Mouse (Mus musculus) lung, embryonic 15.5 days (tissue): ENCODE data around the gene Hfe2. TPM values are rescaled to one million over a fixed set of nuclear protein-coding genes. Genes with fewer than 3 reads are reported as not detected.

Experiments used
- ATAC-seq: fragments of 200-750 bp; cut with Nextera tagmentation; 2 replicates; pipeline ENCODE4 v1.8.0; 2017; ENCODE audit warnings: moderate number of reproducible peaks, borderline replicate concordance; ENCODE audit not compliant: low FRiP score, low TSS enrichment; ENCODE audit errors: extremely low read depth
- H3K27ac ChIP-seq: fragments of 300-500 bp; sonication (generic); 2 replicates; pipeline ENCODE4 v1.5.1; 2015; ENCODE audit warnings: moderate library complexity, mild to moderate bottlenecking, inconsistent platforms
- H3K27me3 ChIP-seq: fragments of 300-500 bp; sonication (generic); 2 replicates; pipeline ENCODE4 v1.6.1; 2015; ENCODE audit warnings: inconsistent platforms
- H3K36me3 ChIP-seq: fragments of 300-500 bp; sonication (generic); 2 replicates; pipeline ENCODE4 v1.6.1; 2015; ENCODE audit warnings: inconsistent platforms
- H3K4me1 ChIP-seq: fragments of 300-500 bp; sonication (generic); 2 replicates; pipeline ENCODE4 v1.6.1; 2015; ENCODE audit warnings: inconsistent platforms
- H3K4me2 ChIP-seq: fragments of 300-500 bp; sonication (generic); 2 replicates; pipeline ENCODE4 v1.6.1; 2015; ENCODE audit warnings: inconsistent platforms, mild to moderate bottlenecking, moderate library complexity
- H3K4me3 ChIP-seq: fragments of 300-500 bp; sonication (generic); 2 replicates; pipeline ENCODE4 v1.5.1; 2015; ENCODE audit warnings: mild to moderate bottlenecking, inconsistent platforms
- H3K9ac ChIP-seq: fragments of 300-500 bp; sonication (generic); 2 replicates; pipeline ENCODE4 v1.6.1; 2015; ENCODE audit warnings: inconsistent platforms
- H3K9me3 ChIP-seq: fragments of 300-500 bp; sonication (generic); 2 replicates; pipeline ENCODE4 v1.6.1; 2016; ENCODE audit warnings: inconsistent platforms
- WGBS: fragments of 180-500 bp; shearing (Covaris S2); methylation state at CpG from one replicate; pipeline ENCODE4 v1.1.7; 2015; 5-methylcytosine and 5-hydroxymethylcytosine counted together
- polyA plus RNA-seq: library from polyadenylated mRNA; unstranded; fragments of >200 nt; fragmentation: Nextera tagmentation; extraction: Ambion mirVana; gene quantifications from 2 replicates; pipeline ENCODE4 v1.2.1, GENCODE M21; 2015

The Hfe2 gene
- polyA plus RNA-seq, 1 experiment from 2014 or later = 0.57 TPM

- H3K4me2 ChIP-seq = no peak overlapping the region
- H3K9ac ChIP-seq = no peak overlapping the region
- H3K36me3 ChIP-seq = no peaks in the 10 kb centered on the region
- H3K4me3 ChIP-seq = no peak overlapping the region
- no peak for ATAC-seq
- no peaks in the 10 kb centered on the region for H3K27me3 ChIP-seq
- no peaks in the 10 kb centered on the region for H3K9me3 ChIP-seq
- H3K27ac ChIP-seq = peak overlapping the region; percentile 52; the same call in 1 of the 2 replicates
- peaks cover 34% of the 10 kb centered on the region for H3K4me1 ChIP-seq
- 70% methylated on average over 16 of the region's 16 CpGs for WGBS
These were observed 47.1 kb downstream of the Hfe2 start for GRCm38 (mm10) chr3:96571896-96572698.

GRCm38 (mm10) chr3:96573611-96574511 lies 48.9 kb downstream of the Hfe2 start:
- Histone ChIP-seq H3K9ac (no peak overlapping the region), H3K36me3 (no peaks in the 10 kb centered on the region), H3K4me2 (no peak overlapping the region), H3K27me3 (no peaks in the 10 kb centered on the region), H3K4me3 (no peak overlapping the region), H3K4me1 (peaks cover 38% of the 10 kb centered on the region), H3K9me3 (no peaks in the 10 kb centered on the region), H3K27ac (no peak overlapping the region)
- whole genome bisulfite sequencing = 67% methylated on average over 18 of the region's 19 CpGs
- ATAC-seq = no peak

GRCm38 (mm10) chr3:96575272-96575984 lies 50.5 kb downstream of the Hfe2 start:
- Histone ChIP-seq H3K4me1 (peaks cover 36% of the 10 kb centered on the region), H3K4me2 (no peak overlapping the region), H3K9ac (no peak overlapping the region), H3K36me3 (no peaks in the 10 kb centered on the region), H3K27ac (peak overlapping the region; percentile 96), H3K4me3 (no peak overlapping the region), H3K9me3 (no peaks in the 10 kb centered on the region), H3K27me3 (no peaks in the 10 kb centered on the region)
- WGBS = 87% methylated on average over 8 of the region's 8 CpGs
- ATAC-seq = no peak

GRCm38 (mm10) chr3:96576005-96576658 lies 51.2 kb downstream of the Hfe2 start:
- Histone ChIP-seq H3K27ac (peak overlapping the region; percentile 96), H3K9ac (peak overlapping the region; percentile 0; the same call in 1 of the 2 replicates), H3K27me3 (no peaks in the 10 kb centered on the region), H3K4me3 (peak overlapping the region; percentile 18), H3K9me3 (no peaks in the 10 kb centered on the region), H3K4me2 (peak overlapping the region; percentile 52), H3K4me1 (peaks cover 38% of the 10 kb centered on the region), H3K36me3 (no peaks in the 10 kb centered on the region)
- ATAC-seq = peak; percentile 46
- 27% methylated on average over 14 of the region's 14 CpGs for WGBS

GRCm38 (mm10) chr3:96576690-96577541 lies 51.9 kb downstream of the Hfe2 start, which contains the start of gene Gm16253:
Gm16253 (plus strand) TSS chr3:96576984.
- 19% methylated on average over 17 of the region's 17 CpGs for WGBS
- H3K9me3 ChIP-seq = no peaks in the 10 kb centered on the region
- H3K9ac ChIP-seq = peak within 1 kb of the TSS; percentile 0; the same call in 1 of the 2 replicates
- peak within 1 kb of the TSS; percentile 52 for H3K4me2 ChIP-seq
- H3K27ac ChIP-seq = peak within 1 kb of the TSS; percentile 96
- H3K36me3 ChIP-seq = no peaks in the 10 kb centered on the region
- H3K27me3 ChIP-seq = no peaks in the 10 kb centered on the region
- peaks cover 35% of the 10 kb centered on the region for H3K4me1 ChIP-seq
- peak within 1 kb of the TSS; percentile 18 for H3K4me3 ChIP-seq
- ATAC-seq = peak; percentile 88

GRCm38 (mm10) chr3:96577566-96577965 lies 52.6 kb downstream of the Hfe2 start:
- no peaks in the 10 kb centered on the region for H3K27me3 ChIP-seq
- H3K4me1 ChIP-seq = peaks cover 33% of the 10 kb centered on the region
- H3K4me3 ChIP-seq = no peak overlapping the region
- ATAC-seq = no peak
- no peak overlapping the region for H3K9ac ChIP-seq
- 63% methylated on average over 4 of the region's 4 CpGs for WGBS
- H3K36me3 ChIP-seq = no peaks in the 10 kb centered on the region
- peak overlapping the region; percentile 52 for H3K4me2 ChIP-seq
- H3K9me3 ChIP-seq = no peaks in the 10 kb centered on the region
- peak overlapping the region; percentile 96 for H3K27ac ChIP-seq

Other genes with a start within 250 kb of the Hfe2 start
- gene Fcgr1, start 231.2 kb upstream of the Hfe2 start, polyA plus RNA-seq = 2.4 and 3.6 TPM in 2 replicates
- gene BC107364, start 72.9 kb upstream of the Hfe2 start, polyA plus RNA-seq = 0.14 TPM in 1 of 2 replicates, not detected in the other
- gene Txnip, start 32.8 kb downstream of the Hfe2 start, polyA plus RNA-seq = 129 and 141 TPM in 2 replicates
- gene Gm16253, start 51.8 kb downstream of the Hfe2 start, polyA plus RNA-seq = 1.1 and 1.3 TPM in 2 replicates
- 38.3 and 39.8 TPM in 2 replicates for gene Polr3gl, start 69.0 kb downstream of the Hfe2 start, polyA plus RNA-seq
- 1.8 and 2.2 TPM in 2 replicates for gene Ankrd34a, start 71.5 kb downstream of the Hfe2 start, polyA plus RNA-seq
- gene Lix1l, start 76.0 kb downstream of the Hfe2 start, polyA plus RNA-seq = 6.9 and 7.9 TPM in 2 replicates
- 127 and 128 TPM in 2 replicates for gene Rbm8a, start 104.8 kb downstream of the Hfe2 start, polyA plus RNA-seq
- gene Pex11b, start 110.2 kb downstream of the Hfe2 start, polyA plus RNA-seq = 56.2 and 58.3 TPM in 2 replicates
- 0.14 TPM in 1 of 2 replicates, not detected in the other for gene Gm42957, start 110.3 kb downstream of the Hfe2 start, polyA plus RNA-seq
- gene Itga10, start 120.4 kb downstream of the Hfe2 start, polyA plus RNA-seq = 0.99 and 1.00 TPM in 2 replicates
- gene Ankrd35, start 145.0 kb downstream of the Hfe2 start, polyA plus RNA-seq = 0.24 and 0.52 TPM in 2 replicates
- gene Pias3, start 171.2 kb downstream of the Hfe2 start, polyA plus RNA-seq = 49.0 and 52.1 TPM in 2 replicates
- gene Nudt17, start 183.4 kb downstream of the Hfe2 start, polyA plus RNA-seq = 7.7 and 8.5 TPM in 2 replicates
- 34.9 and 38.2 TPM in 2 replicates for gene Polr3c, start 202.5 kb downstream of the Hfe2 start, polyA plus RNA-seq
- gene Rnf115, start 202.5 kb downstream of the Hfe2 start, polyA plus RNA-seq = 50.7 and 52.3 TPM in 2 replicates